Mouse (Mus musculus): ENCODE results near the gene Tmigd1. TPM values are rescaled to one million over a fixed set of nuclear protein-coding genes. Genes with fewer than 3 reads are reported as not detected.
"Not testable (repeated sequence)": the region's sequence is repeated elsewhere in the genome, so short reads cannot be mapped to it uniquely, and the experiment has no call there.

Tmigd1 gene
- polyA plus RNA-seq, 1 experiment, result 0.11 TPM

DNA sequence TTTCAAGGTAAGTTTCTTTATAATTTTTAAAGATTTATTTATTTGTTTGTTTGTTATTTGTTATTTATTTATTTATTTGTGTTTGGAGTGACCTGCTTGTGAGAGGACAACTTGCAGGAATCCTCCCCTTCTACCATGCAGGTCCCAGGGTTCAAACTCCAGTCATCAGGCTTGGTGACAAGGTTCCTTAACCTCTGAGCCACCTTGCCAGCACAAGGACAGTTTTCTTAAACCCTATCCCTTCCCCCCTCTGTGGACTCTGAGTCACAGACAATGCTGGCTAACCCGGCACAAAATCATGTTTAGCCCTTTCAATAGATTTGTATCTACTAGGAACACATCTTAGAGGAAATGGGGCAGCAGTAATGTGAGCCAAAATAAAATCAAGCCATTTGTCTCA, 18.6 kb downstream of the Tmigd1 start:
- H3K27me3 ChIP-seq (ENCODE audit: control insufficient read depth, insufficient read depth, low read length), result no peaks in the 10 kb centered on the region
- no peak for DNase-seq

DNA sequence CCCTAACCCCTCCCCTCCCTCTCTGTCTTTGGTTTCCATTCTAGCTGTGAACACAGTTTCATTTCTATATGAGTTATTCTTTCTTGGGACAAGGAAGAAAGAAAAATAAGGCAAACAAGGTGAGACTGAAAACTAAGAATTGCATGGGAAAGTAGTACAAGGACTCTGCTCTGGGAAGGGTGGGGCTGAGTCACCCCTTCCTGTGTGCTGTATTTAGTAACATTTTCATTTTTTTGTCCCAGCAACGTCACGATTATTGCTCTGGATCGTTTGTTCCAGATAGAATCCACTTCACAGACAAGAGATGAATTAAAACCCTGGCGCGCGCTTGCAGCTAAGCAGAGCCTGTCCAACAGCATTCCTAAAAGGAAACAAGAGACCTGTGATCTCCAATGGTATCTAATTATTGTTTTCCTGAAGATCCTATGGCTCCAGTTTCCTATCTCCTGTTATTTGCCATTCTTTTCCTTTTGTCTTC, 22.8 kb downstream of the Tmigd1 start, which contains the start of gene Blmh:
TSS of gene Blmh (plus strand) at position 51 of the 478 bp plus-strand sequence.
- 44% methylated on average over 6 of the region's 6 CpGs for WGBS
- Histone ChIP-seq H3K36me3 (ENCODE audit: control insufficient read depth, insufficient read depth, low read length) (no peaks in the 10 kb centered on the region), H3K4me3 (ENCODE audit: control insufficient read depth, insufficient read depth, low read length) (no peak within 1 kb of the TSS), H3K4me1 (replicated peaks; ENCODE audit: control insufficient read depth, insufficient read depth, low read length) (no peaks in the 10 kb centered on the region), H3K27me3 (ENCODE audit: control insufficient read depth, insufficient read depth, low read length) (no peaks in the 10 kb centered on the region), H3K27ac (ENCODE audit: control insufficient read depth, insufficient read depth, low read length) (no peak within 1 kb of the TSS)
- DNase-seq, result no peak
- TF ChIP-seq CTCF (IDR thresholded peaks at IDR 0.05; ENCODE audit: borderline replicate concordance, control insufficient read depth, extremely low read depth, insufficient read depth, low read length, poor library complexity) (no peak), POLR2A (IDR thresholded peaks at IDR 0.05; ENCODE audit: control insufficient read depth, extremely low read depth, insufficient read depth, low read length, poor library complexity) (no peak)

More for the DNA sequence above, 18.6 kb downstream of the Tmigd1 start:
- no peaks in the 10 kb centered on the region for H3K36me3 ChIP-seq (ENCODE audit: control insufficient read depth, insufficient read depth, low read length)
- no peak overlapping the region for H3K4me3 ChIP-seq (ENCODE audit: control insufficient read depth, insufficient read depth, low read length)
- H3K4me1 ChIP-seq (replicated peaks; ENCODE audit: control insufficient read depth, insufficient read depth, low read length), result no peaks in the 10 kb centered on the region
- H3K27ac ChIP-seq (ENCODE audit: control insufficient read depth, insufficient read depth, low read length), result no peak overlapping the region
- TF ChIP-seq CTCF (IDR thresholded peaks at IDR 0.05; ENCODE audit: borderline replicate concordance, control insufficient read depth, extremely low read depth, insufficient read depth, low read length, poor library complexity) (no peak), POLR2A (IDR thresholded peaks at IDR 0.05; ENCODE audit: control insufficient read depth, extremely low read depth, insufficient read depth, low read length, poor library complexity) (no peak)
- 59% methylated on average over 1 of the region's 1 CpGs for WGBS

DNA sequence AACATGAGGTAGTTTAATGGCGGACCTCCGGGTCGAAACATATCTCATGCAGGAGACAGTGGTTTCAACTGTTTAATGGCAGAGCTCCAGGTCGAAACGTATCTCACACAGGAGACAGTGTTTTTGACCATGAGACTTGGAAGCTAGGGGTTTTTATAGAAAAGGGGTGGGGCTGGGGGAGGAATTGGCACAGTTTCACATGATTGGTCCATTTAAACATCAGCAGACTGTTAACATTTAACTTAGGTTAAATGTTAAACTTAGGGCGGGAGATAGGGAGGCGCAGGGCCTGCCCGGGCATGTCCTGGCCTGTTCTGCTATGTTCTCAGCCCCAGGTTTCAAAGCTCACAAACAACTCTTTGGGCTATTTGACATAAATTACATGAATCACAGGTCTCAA, 26.6 kb downstream of the Tmigd1 start:
- DNase-seq; H3K27ac ChIP-seq (ENCODE audit: control insufficient read depth, insufficient read depth, low read length): not testable (repeated sequence)
- WGBS, result 92% methylated on average over 8 of the region's 8 CpGs

DNA sequence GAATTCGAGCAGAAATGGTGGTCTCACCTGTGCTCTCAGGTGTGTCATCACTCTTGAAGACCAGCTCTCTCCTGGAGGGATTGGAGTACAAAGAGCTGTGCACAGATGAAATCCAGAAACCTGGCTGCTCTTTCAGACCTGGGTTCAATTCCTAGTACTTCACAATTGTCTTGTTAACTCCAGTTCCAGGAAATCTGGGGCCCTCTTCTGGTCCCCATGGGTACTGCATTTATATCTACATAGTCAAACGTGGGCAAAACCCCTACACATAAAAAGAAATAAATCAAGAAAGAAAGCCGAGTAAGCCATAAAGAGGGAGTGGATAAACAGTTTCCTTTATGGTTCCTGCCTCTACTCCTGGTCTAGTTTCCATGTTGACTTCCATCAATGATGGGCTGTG, 31.2 kb downstream of the Tmigd1 start:
- Histone ChIP-seq H3K27me3 (ENCODE audit: control insufficient read depth, insufficient read depth, low read length) (no peaks in the 10 kb centered on the region), H3K36me3 (ENCODE audit: control insufficient read depth, insufficient read depth, low read length) (no peaks in the 10 kb centered on the region), H3K4me1 (replicated peaks; ENCODE audit: control insufficient read depth, insufficient read depth, low read length) (no peaks in the 10 kb centered on the region), H3K4me3 (ENCODE audit: control insufficient read depth, insufficient read depth, low read length) (no peak overlapping the region), H3K27ac (ENCODE audit: control insufficient read depth, insufficient read depth, low read length) (no peak overlapping the region)
- TF ChIP-seq POLR2A (IDR thresholded peaks at IDR 0.05; ENCODE audit: control insufficient read depth, extremely low read depth, insufficient read depth, low read length, poor library complexity) (no peak), CTCF (IDR thresholded peaks at IDR 0.05; ENCODE audit: borderline replicate concordance, control insufficient read depth, extremely low read depth, insufficient read depth, low read length, poor library complexity) (no peak)
- WGBS, result 64% methylated on average over 3 of the region's 3 CpGs
- peak; percentile 12 for DNase-seq

More for the DNA sequence above, 26.6 kb downstream of the Tmigd1 start:
- not testable (repeated sequence) for H3K4me3 ChIP-seq (ENCODE audit: control insufficient read depth, insufficient read depth, low read length); H3K27me3 ChIP-seq (ENCODE audit: control insufficient read depth, insufficient read depth, low read length); H3K4me1 ChIP-seq (replicated peaks; ENCODE audit: control insufficient read depth, insufficient read depth, low read length); H3K36me3 ChIP-seq (ENCODE audit: control insufficient read depth, insufficient read depth, low read length)

DNA sequence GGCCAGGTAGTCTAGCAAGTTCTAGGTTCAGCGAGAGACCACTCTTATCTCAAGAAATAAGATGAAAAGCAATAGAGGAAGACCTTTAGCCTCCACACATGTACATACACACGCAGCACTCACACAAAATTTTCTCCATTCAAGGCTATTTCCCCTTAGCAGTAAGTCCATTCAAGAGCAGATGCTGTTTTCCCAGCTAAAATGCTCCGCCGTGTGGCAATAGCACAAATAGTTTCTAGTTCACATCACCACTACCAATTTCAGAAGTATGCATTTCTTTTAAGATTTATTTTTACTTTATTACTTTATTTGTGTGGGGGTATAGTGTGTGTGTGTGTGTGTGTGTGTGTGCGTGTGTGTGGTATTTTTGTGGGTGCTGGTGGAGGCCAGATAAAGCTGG, 34.6 kb downstream of the Tmigd1 start:
- H3K4me3 ChIP-seq (ENCODE audit: control insufficient read depth, insufficient read depth, low read length), result no peak overlapping the region
- no peak for DNase-seq
- no peaks in the 10 kb centered on the region for H3K4me1 ChIP-seq (replicated peaks; ENCODE audit: control insufficient read depth, insufficient read depth, low read length)
- no peak overlapping the region for H3K27ac ChIP-seq (ENCODE audit: control insufficient read depth, insufficient read depth, low read length)
- 64% methylated on average over 5 of the region's 5 CpGs for WGBS
- TF ChIP-seq POLR2A (IDR thresholded peaks at IDR 0.05; ENCODE audit: control insufficient read depth, extremely low read depth, insufficient read depth, low read length, poor library complexity) (no peak), CTCF (IDR thresholded peaks at IDR 0.05; ENCODE audit: borderline replicate concordance, control insufficient read depth, extremely low read depth, insufficient read depth, low read length, poor library complexity) (no peak)
- H3K36me3 ChIP-seq (ENCODE audit: control insufficient read depth, insufficient read depth, low read length), result no peaks in the 10 kb centered on the region
- H3K27me3 ChIP-seq (ENCODE audit: control insufficient read depth, insufficient read depth, low read length), result no peaks in the 10 kb centered on the region

DNA sequence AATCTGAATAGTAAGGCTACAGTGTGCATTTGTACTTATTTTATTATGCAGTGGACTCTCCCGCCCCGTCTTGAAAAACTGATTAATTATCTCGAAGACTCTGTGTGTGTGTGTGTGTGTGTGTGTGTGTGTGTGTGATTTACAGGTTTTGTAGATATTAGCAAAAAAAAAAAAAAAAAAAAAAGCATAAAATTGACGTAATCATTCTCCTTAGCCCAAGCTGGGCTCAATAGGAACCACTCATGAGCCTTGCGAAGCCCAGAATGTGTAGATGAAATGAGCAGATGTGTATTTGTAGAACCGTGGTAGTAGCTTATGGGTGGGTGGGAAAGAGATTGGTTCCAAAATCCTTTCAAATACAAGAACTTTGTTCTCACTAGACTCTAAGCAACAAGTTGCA, 42.9 kb downstream of the Tmigd1 start:
- H3K4me3 ChIP-seq (ENCODE audit: control insufficient read depth, insufficient read depth, low read length), result no peak overlapping the region
- no peak for TF ChIP-seq CTCF (IDR thresholded peaks at IDR 0.05; ENCODE audit: borderline replicate concordance, control insufficient read depth, extremely low read depth, insufficient read depth, low read length, poor library complexity)
- no peak for TF ChIP-seq POLR2A (IDR thresholded peaks at IDR 0.05; ENCODE audit: control insufficient read depth, extremely low read depth, insufficient read depth, low read length, poor library complexity)
- H3K27ac ChIP-seq (ENCODE audit: control insufficient read depth, insufficient read depth, low read length), result no peak overlapping the region

More for the DNA sequence above, 42.9 kb downstream of the Tmigd1 start:
- Histone ChIP-seq H3K36me3 (ENCODE audit: control insufficient read depth, insufficient read depth, low read length) (no peaks in the 10 kb centered on the region), H3K4me1 (replicated peaks; ENCODE audit: control insufficient read depth, insufficient read depth, low read length) (peaks cover 5% of the 10 kb centered on the region), H3K27me3 (ENCODE audit: control insufficient read depth, insufficient read depth, low read length) (no peaks in the 10 kb centered on the region)
- DNase-seq, result no peak
- WGBS, result 73% methylated on average over 6 of the region's 6 CpGs

Measured in thymus, adult 2 months (tissue).